Comparison of ENCODE assay signal across 9 mouse cellular contexts in genomic region chr9:67036527-67037118, GRCm38 (mm10). TPM values are rescaled to one million over a fixed set of nuclear protein-coding genes. Genes with fewer than 3 reads are reported as not detected.
DNase-seq lines count a peak whose midpoint lies in the region; ATAC-seq and TF ChIP-seq lines count a peak whose summit lies in the region.
"Had no signal": no experiment of that assay in that cellular context is flagged by ENCODE, and none has a peak within 500 bp of the region (broad histone marks: within the 10 kb centered on the region; RNA-seq: fewer than 3 reads in every experiment).

No protein-coding gene starts in this region.

- WGBS in liver, embryonic 16.5 days (ENCODE audit: insufficient replicate concordance), result 65% methylated on average over 2 of the region's 2 CpGs

- DNase-seq in adrenal gland, adult 2 months, result peak; percentile 30
- no peak for DNase-seq in adrenal gland, postnatal 36 days
- DNase-seq in layer of hippocampus, adult 2 months (ENCODE audit: low spot score in 2 of 2), result no peak
- DNase-seq in layer of hippocampus, adult 18-20 months (ENCODE audit: low spot score in 2 of 2), result no peak
- peak; percentile 54 for DNase-seq in fat pad, adult 2 months (ENCODE audit: extremely low read depth, low read depth, low spot score)
- DNase-seq in urinary bladder, postnatal 25 days (ENCODE audit: low spot score), result no peak
- DNase-seq in adrenal gland, postnatal 14 days, result no peak

- H3K9ac ChIP-seq in liver, embryonic 16.5 days (ENCODE audit: low read depth, low read length), result no peak overlapping the region
- H3K9ac ChIP-seq: neural tube, embryonic 12.5 days had no signal

- H3K4me2 ChIP-seq in liver, embryonic 16.5 days (ENCODE audit: low read depth, low read length), result no peak overlapping the region
- H3K4me2 ChIP-seq: neural tube, embryonic 12.5 days had no signal

- H3K4me3 ChIP-seq in layer of hippocampus, adult 2 months, result no peak overlapping the region; the same call in 1 of the 2 replicates
- H3K4me3 ChIP-seq in liver, embryonic 16.5 days (ENCODE audit: low read depth, low read length), result no peak overlapping the region
- H3K4me3 ChIP-seq: neural tube, embryonic 12.5 days had no signal

- H3K9me3 ChIP-seq in liver, embryonic 16.5 days (replicated peaks; ENCODE audit: control insufficient read depth, low read length), result peaks cover 8% of the 10 kb centered on the region

- peaks cover 48% of the 10 kb centered on the region for H3K36me3 ChIP-seq in liver, embryonic 16.5 days (ENCODE audit: control insufficient read depth, insufficient read depth)

- no peak for TF ChIP-seq CTCF in layer of hippocampus, adult 2 months (conservative IDR thresholded peaks at IDR 0.05)

- peak overlapping the region; percentile 86 for H3K27ac ChIP-seq in layer of hippocampus, adult 2 months
- H3K27ac ChIP-seq in liver, embryonic 16.5 days (ENCODE audit: low read length), result peak overlapping the region; percentile 85
- H3K27ac ChIP-seq: neural tube, embryonic 12.5 days had no signal

- peaks cover 52% of the 10 kb centered on the region for H3K4me1 ChIP-seq in liver, embryonic 16.5 days (ENCODE audit: control insufficient read depth, low read depth, low read length)

- ATAC-seq in liver, embryonic 16.5 days (ENCODE audit: low read depth), result no peak

- H3K27me3 ChIP-seq in liver, embryonic 16.5 days (ENCODE audit: control insufficient read depth, insufficient read depth, low read depth, low read length), result no peaks in the 10 kb centered on the region
- H3K27me3 ChIP-seq: neural tube, embryonic 12.5 days had no signal

RNA-seq across cellular contexts. Expression of gene Tpm1, which starts 12.6 kb away (rescaled TPM):
- 100 to 1,000 TPM; 144 to 271 TPM for total RNA-seq in adrenal gland, adult 2 months (2021)
- 30.7 and 42.3 TPM in 2 replicates for polyA plus RNA-seq in adrenal gland, adult 2 months (2012; rRNA removed)
- 100 to 1,000 TPM; 145 to 272 TPM for total RNA-seq in adrenal gland, postnatal 36 days (2021)
- 100 to 1,000 TPM; 213 to 215 TPM for total RNA-seq in layer of hippocampus, adult 2 months (2021)
- 100 to 1,000 TPM; 194 to 199 TPM for total RNA-seq in layer of hippocampus, adult 18-20 months (2021)
- polyA plus RNA-seq in liver, embryonic 16.5 days (2015; fragmentation: Nextera tagmentation; extraction: Ambion mirVana), result 122 and 145 TPM in 2 replicates
- 183 and 207 TPM in 2 replicates for total RNA-seq in adrenal gland, postnatal 14 days (2021)

Comparison
In these comparisons a context has a peak if more than half of its experiments do, and no peak if none do; other contexts are left out.
1. DNase-seq: peak in adrenal gland, adult 2 months (single experiment) and fat pad, adult 2 months (single experiment); none in adrenal gland, postnatal 36 days (0 of 2), layer of hippocampus, adult 2 months (0 of 2), layer of hippocampus, adult 18-20 months (0 of 2), urinary bladder, postnatal 25 days (single experiment) and adrenal gland, postnatal 14 days (single experiment).